Mouse (Mus musculus): ENCODE measurements at regions not wholly inside any gene's neighbourhood (a gene's known extent, or its start where the extent isn't known, plus 50 kb on each side); places are given as distances from the start of the nearest gene placed in this dataset.

- no peak for DNase-seq (ENCODE audit: low read depth, low spot score)
These were observed 93.3 kb downstream of the Zfp281 start for GRCm38 (mm10) chr1:136717830-136718517.

DNA sequence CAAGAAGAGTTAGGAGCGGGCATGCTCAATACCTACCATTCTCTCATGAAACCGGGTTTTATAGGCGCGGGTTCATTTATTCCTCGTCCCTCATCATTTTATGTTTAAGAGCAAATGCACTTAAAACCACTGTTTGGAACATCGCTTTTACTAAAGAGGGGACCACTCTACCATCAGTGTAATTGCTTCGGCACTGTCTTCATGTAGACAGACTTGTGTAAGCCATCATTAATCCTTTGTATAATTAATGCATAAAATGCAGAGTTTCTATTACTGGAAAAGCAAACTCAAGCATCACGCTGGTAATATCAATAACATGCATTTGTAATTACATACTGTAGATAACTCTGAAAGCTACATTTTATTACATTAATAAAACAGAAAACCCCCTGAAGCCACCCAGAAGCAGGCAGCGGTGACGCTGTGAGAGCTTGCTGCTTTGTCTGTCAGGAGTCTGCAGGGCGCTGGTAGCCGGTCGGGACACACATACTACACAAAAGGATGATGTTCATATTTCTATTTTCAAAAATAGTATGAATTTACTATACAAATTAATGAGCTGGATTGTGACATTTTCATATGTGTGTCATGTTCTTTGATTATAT is 99.2 kb downstream of the Zfp281 start:
- DNase-seq (ENCODE audit: low read depth, low spot score), result no peak

GRCm38 (mm10) chr1:136725242-136725641 is 100.5 kb downstream of the Zfp281 start:
- no peak for DNase-seq (ENCODE audit: low read depth, low spot score)

- peak; percentile 84 for DNase-seq (ENCODE audit: low read depth, low spot score)
These were observed 101.6 kb downstream of the Zfp281 start for GRCm38 (mm10) chr1:136726145-136726935.

GRCm38 (mm10) chr1:136727868-136728631 is 103.3 kb downstream of the Zfp281 start:
- DNase-seq (ENCODE audit: low read depth, low spot score), result no peak

- DNase-seq (ENCODE audit: low read depth, low spot score), result no peak
These were observed 103.9 kb downstream of the Zfp281 start for GRCm38 (mm10) chr1:136728632-136728944.

DNA sequence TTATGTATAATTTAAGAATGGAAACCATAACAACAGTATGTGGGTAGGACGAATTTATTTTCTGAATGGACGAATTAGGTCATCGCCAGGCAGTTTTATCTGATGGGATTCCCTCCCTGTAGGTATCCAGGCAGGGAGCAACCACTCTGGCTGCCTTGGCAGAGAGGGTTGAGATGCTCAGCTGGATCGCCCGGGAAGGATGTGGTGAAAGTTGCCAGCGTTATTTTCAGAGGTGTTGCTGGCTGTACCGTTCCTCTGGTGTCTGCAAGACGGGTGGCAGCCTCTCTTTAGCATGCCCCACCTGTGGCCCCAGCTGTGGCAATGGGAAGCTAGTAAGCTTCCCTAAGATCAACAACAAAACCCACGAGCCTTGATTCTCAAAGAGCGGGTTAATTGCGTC is 105.9 kb downstream of the Zfp281 start:
- no peak for DNase-seq (ENCODE audit: low read depth, low spot score)

DNA sequence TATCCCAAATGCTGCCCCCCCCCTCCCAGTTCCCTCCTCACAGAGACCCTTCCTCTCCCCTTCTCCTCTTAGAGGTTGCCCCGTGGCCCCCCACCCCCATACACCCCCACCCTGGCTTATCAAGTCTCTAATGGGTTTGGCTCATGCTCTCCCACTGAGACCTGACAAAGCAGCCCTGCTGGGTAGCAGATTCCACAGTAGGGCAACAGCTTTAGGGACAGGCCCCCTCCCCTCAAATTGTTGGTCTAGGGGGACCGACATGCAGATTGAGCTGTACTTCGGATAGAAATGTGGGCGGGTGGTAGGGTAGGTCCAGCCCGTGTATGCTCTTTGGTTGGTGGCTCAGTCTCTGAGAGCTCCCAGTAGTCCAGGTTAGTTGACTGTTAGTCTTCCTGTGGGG is 113.3 kb downstream of the Zfp281 start:
- no peak for DNase-seq (ENCODE audit: low read depth, low spot score)

DNA sequence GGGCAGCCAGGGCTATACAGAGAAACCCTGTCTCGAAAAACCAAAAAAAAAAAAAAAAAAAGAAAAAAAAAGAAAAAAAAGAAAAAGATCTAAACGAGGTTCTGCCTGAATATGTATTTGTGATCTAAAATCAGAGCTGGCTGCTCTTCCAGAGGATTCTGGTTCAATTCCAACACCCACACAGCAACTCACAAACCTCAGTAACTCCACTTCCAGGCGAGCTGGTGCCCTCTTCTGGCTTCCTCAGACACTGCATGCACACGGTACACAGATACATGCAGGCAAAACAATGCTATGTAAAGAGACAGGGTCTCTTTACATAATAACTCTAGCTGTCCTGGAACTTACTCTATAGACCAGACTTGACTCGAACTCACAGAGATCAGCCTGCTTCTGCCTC is 114.8 kb downstream of the Zfp281 start:
- peak; percentile 74 for DNase-seq (ENCODE audit: low read depth, low spot score)

- DNase-seq (ENCODE audit: low read depth, low spot score), result no peak
These were observed 116.4 kb downstream of the Zfp281 start for GRCm38 (mm10) chr1:136741061-136741460.

GRCm38 (mm10) chr1:136749188-136749587 is 124.5 kb downstream of the Zfp281 start:
- peak; percentile 48 for DNase-seq (ENCODE audit: low read depth, low spot score)

GRCm38 (mm10) chr1:136751464-136752191 is 126.9 kb downstream of the Zfp281 start:
- no peak for DNase-seq (ENCODE audit: low read depth, low spot score)

- no peak for DNase-seq (ENCODE audit: low read depth, low spot score)
These were observed 129.6 kb downstream of the Zfp281 start for GRCm38 (mm10) chr1:136754286-136754685.

DNA sequence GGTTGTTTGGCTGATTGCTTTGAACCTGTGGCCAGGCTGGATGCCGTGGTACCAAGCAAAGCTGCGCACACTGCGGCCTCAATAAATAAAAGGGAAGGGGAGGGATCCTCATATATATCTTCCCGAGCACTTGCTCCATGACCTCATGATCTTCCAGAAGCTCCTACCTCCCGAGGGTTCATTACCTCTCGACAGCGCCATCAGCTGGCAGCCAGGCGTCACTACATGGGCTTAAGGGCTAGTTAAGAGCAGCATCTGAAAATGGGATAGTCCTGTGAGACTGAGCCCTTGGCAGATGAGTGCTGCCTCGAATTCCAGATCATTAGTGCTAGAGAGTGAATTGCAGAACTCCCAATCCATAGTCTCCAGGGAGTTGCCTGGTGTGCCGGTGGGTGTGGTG is 134.0 kb downstream of the Zfp281 start:
- peak; percentile 23 for DNase-seq (ENCODE audit: low read depth, low spot score)

DNA sequence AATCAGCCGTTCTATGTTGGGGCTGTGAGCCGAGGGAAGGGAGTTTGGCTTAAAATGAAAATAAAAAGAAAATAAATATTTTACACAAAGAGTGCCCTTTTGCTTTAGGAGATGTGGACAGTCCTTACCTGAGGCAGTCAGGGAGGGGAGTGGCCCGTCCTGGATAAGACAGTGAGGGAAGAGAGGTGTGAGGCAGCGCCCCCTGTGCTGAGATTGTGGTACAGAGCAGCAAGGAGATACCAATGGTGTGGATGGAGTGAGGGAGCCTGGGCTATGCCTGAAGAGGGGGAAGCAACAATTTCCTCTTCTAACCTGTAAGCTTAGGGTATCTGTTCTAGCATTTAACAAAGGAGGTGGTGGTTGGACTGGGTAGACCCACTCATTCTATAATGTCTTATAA is 134.5 kb downstream of the Zfp281 start:
- DNase-seq (ENCODE audit: low read depth, low spot score), result peak; percentile 19

GRCm38 (mm10) chr1:136761467-136761866 is 136.8 kb downstream of the Zfp281 start:
- no peak for DNase-seq (ENCODE audit: low read depth, low spot score)

DNA sequence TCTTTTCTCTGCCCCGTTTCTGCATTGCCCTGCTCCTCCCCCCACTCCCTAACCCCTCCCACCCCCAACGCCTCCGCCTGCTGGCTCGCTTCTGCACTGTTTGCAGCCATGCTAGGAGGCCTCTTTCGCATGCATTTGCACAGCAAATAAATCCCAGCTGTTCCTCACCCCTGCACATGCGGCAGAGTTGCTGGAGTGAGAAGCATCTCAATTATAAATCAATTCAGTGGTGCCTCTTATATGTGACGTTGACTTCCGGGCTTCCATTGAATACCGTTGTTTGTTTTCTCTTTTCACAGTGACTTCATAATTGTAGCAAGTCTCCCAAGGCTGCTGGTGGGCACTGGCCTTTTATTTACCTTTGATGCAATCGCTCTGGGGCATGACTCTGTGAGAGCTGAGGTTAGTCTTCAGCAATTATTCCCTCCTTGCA is 144.3 kb downstream of the Zfp281 start:
- peak; percentile 49 for DNase-seq (ENCODE audit: low read depth, low spot score)

DNA sequence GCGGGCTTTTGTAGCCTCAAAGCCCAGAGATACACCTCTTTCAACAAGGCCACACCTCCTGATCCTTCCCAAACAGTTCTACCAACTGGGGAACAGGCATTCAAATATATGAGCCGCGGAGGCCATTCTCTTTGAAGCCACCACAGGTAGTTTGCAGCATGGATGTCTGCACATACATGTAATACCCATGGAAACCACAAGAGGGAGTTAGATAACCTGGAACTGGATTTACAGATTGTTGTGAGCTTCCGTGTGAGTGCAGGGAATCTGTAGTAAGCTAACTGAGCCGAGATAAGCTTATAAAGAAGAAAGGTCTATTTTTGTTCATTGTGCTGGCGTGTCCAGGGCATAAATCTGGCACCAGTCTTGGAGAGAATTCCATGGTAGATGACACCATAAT is 149.0 kb downstream of the Zfp281 start:
- DNase-seq (ENCODE audit: low read depth, low spot score), result peak; percentile 36

- DNase-seq (ENCODE audit: low read depth, low spot score), result no peak
These were observed 151.5 kb downstream of the Zfp281 start for GRCm38 (mm10) chr1:136776211-136776610.

DNA sequence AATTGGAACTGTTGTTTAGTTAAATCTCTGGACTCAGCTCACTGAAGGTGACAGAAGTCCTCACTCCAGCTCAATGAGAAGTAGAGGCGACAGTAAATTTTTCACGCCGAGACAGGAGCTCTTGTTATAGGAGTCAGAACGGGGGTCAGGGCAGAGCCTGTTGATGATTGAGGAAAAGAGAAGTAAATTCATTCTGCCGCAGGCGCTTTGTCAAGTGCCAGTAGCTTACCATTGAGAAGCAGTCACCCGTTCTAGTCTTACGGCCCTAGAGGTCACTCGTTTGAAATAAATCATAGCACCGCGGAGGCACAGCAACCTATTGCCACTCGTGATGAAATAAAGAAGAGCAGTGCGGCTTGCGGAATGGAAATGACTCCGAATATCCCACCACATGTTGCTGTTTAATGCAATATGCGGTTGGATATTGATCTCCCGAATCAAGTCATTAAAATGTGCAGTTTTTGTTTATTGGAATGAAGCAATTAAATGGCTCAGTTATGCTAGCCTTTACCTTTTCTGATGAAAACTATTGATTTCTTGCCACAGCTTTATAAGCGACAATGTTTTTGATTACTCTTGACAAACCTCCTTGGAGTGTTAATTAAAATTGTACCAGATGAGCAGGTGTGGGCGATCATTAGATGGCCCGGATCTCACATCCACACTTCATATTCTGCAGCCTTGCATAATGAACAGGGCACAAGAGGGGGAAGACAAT is 152.7 kb downstream of the Zfp281 start:
- no peak for DNase-seq (ENCODE audit: low read depth, low spot score)

- DNase-seq (ENCODE audit: low read depth, low spot score), result no peak
These were observed 154.7 kb downstream of the Zfp281 start for GRCm38 (mm10) chr1:136779384-136779783.

Measured in A20 (cell line).